ENCODE assay signal across 23 mouse cellular contexts in the genomic region with DNA sequence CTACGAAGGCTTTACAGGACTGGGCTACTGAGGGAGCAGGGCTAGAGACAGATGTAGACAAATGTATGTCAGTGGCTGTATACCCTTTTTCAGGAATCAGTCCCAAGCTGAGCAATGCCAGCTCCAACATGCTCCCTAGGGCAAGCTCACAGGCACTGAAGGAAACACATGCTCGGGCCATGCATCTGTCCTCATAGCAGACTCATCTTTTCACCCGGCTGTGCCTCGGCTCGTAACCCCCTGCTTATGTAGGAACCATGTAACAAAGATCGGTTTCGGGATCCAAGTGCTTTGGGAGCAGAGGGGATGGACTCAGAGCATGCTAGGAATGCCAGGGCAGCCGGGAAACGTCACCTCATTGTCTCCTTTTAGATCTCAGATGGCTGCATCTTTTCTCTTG. TPM values are rescaled to one million over a fixed set of nuclear protein-coding genes. Genes with fewer than 3 reads are reported as not detected.
"Had no signal": no experiment of that assay in that cellular context is flagged by ENCODE, and none has a peak within 500 bp of the region (broad histone marks: within the 10 kb centered on the region; RNA-seq: fewer than 3 reads in every experiment).

No protein-coding gene starts in this region.

- ATAC-seq: hindbrain, postnatal 0 days; intestine, embryonic 16.5 days had no signal

- DNase-seq: gastrocnemius, postnatal 14 days; gastrocnemius, postnatal 36 days; heart, adult 11 months; heart, adult 2 months; heart, postnatal 14 days; heart, postnatal 36 days; kidney, adult 11 months; kidney, adult 8-10 months; kidney, postnatal 14 days; kidney, postnatal 36 days; layer of hippocampus, adult 9-11 months; layer of hippocampus, postnatal 36 days; left cerebral cortex, postnatal 4 days had no signal

- H3K27me3 ChIP-seq: heart, embryonic 13.5 days; heart, embryonic 15.5 days; hindbrain, embryonic 13.5 days; hindbrain, embryonic 15.5 days; limb, embryonic 13.5 days; limb, embryonic 15.5 days had no signal

- H3K9ac ChIP-seq: heart, embryonic 13.5 days; heart, embryonic 15.5 days; hindbrain, embryonic 13.5 days; hindbrain, embryonic 15.5 days; limb, embryonic 13.5 days; limb, embryonic 15.5 days had no signal

- H3K27ac ChIP-seq: heart, adult 2 months; heart, embryonic 13.5 days; heart, embryonic 15.5 days; hindbrain, embryonic 13.5 days; hindbrain, embryonic 15.5 days; hindbrain, postnatal 0 days; limb, embryonic 13.5 days; limb, embryonic 15.5 days had no signal

- H3K9me3 ChIP-seq: heart, embryonic 13.5 days; heart, embryonic 15.5 days; hindbrain, embryonic 13.5 days; hindbrain, embryonic 15.5 days; limb, embryonic 13.5 days; limb, embryonic 15.5 days had no signal

- H3K4me1 ChIP-seq: hindbrain, embryonic 13.5 days; hindbrain, embryonic 15.5 days; limb, embryonic 13.5 days; limb, embryonic 15.5 days had no signal

- H3K36me3 ChIP-seq: heart, embryonic 13.5 days; heart, embryonic 15.5 days; hindbrain, embryonic 13.5 days; hindbrain, embryonic 15.5 days; limb, embryonic 13.5 days; limb, embryonic 15.5 days had no signal

- H3K4me3 ChIP-seq: heart, adult 2 months; heart, embryonic 13.5 days; heart, embryonic 15.5 days; hindbrain, embryonic 13.5 days; hindbrain, embryonic 15.5 days; limb, embryonic 13.5 days; limb, embryonic 15.5 days had no signal

- H3K4me2 ChIP-seq: heart, embryonic 11.5 days; heart, embryonic 13.5 days; heart, embryonic 15.5 days; hindbrain, embryonic 13.5 days; hindbrain, embryonic 15.5 days; limb, embryonic 13.5 days; limb, embryonic 15.5 days had no signal

RNA-seq across cellular contexts. Expression of gene Pmel, which starts 44.5 kb away (rescaled TPM):
- total RNA-seq: gastrocnemius, adult 18-20 months had no signal
